Mouse (Mus musculus) C2C12 (cell line): Measurements from ENCODE around the gene Hdac5. TPM values are rescaled to one million over a fixed set of nuclear protein-coding genes. Genes with fewer than 3 reads are reported as not detected.
A peak's percentile ranks its signal among the peaks of the same experiment; 100 is the strongest.

ENCODE experiments used
- H3K27me3 ChIP-seq: one replicate; pipeline ENCODE4 v1.6.1; 2011; ENCODE audit not compliant: control insufficient read depth, insufficient read depth, insufficient read length
- H3K36me3 ChIP-seq: one replicate; pipeline ENCODE4 v1.6.1; 2011; ENCODE audit not compliant: control insufficient read depth, insufficient read depth
- H3K4me3 ChIP-seq: one replicate; pipeline ENCODE4 v1.5.1; 2011; ENCODE audit warnings: mild to moderate bottlenecking, control low read depth; ENCODE audit not compliant: poor library complexity, insufficient read depth, severe bottlenecking
- H3K79me2 ChIP-seq: one replicate; pipeline ENCODE4 v1.6.1; 2011; ENCODE audit not compliant: control insufficient read depth, insufficient read depth
- H3K79me3 ChIP-seq: one replicate; pipeline ENCODE4 v1.6.1; 2011; ENCODE audit warnings: low read depth, control low read depth
- H3ac ChIP-seq: one replicate; pipeline ENCODE3; 2011; ENCODE audit warnings: low read depth; ENCODE audit not compliant: control insufficient read depth, insufficient read length
- CEBPB ChIP-seq: IDR thresholded peaks from one replicate; pipeline ENCODE4 v1.6.1; 2011; ENCODE audit warnings: low read depth, mild to moderate bottlenecking, control low read depth, moderate library complexity
- CTCF ChIP-seq: IDR thresholded peaks from one replicate; pipeline ENCODE4 v1.5.1; 2011; ENCODE audit not compliant: control insufficient read depth, insufficient read depth, insufficient read length
- FOSL1 ChIP-seq: IDR thresholded peaks from one replicate; pipeline ENCODE4 v1.8.0; 2011; ENCODE audit warnings: mild to moderate bottlenecking, low read length; ENCODE audit not compliant: poor library complexity, insufficient read depth, severe bottlenecking
- MAX ChIP-seq: IDR thresholded peaks from one replicate; pipeline ENCODE4 v1.6.1; 2011; ENCODE audit warnings: mild to moderate bottlenecking, control low read depth
- MYOD1 ChIP-seq: IDR thresholded peaks from one replicate; pipeline ENCODE4 v1.6.1; 2011; ENCODE audit warnings: low read depth; ENCODE audit not compliant: control insufficient read depth, insufficient read length
- MYOG ChIP-seq: IDR thresholded peaks from one replicate; pipeline ENCODE4 v1.6.1; 2011; ENCODE audit not compliant: control insufficient read depth, insufficient read length; ENCODE audit errors: extremely low read depth
- USF1 ChIP-seq: IDR thresholded peaks from one replicate; pipeline ENCODE4 v1.6.1; 2011; ENCODE audit warnings: low read depth, mild to moderate bottlenecking, control low read depth, moderate library complexity
- polyA plus RNA-seq: library from polyadenylated mRNA; unstranded; fragments of >200 nt; fragmentation: generic; extraction: Trizol; gene quantifications from one replicate; pipeline ENCODE4 v1.2.1, GENCODE M21; 2012; ENCODE audit warnings: missing spikeins

Hdac5 gene
- polyA plus RNA-seq, 1 experiment, result 74.9 TPM

DNA sequence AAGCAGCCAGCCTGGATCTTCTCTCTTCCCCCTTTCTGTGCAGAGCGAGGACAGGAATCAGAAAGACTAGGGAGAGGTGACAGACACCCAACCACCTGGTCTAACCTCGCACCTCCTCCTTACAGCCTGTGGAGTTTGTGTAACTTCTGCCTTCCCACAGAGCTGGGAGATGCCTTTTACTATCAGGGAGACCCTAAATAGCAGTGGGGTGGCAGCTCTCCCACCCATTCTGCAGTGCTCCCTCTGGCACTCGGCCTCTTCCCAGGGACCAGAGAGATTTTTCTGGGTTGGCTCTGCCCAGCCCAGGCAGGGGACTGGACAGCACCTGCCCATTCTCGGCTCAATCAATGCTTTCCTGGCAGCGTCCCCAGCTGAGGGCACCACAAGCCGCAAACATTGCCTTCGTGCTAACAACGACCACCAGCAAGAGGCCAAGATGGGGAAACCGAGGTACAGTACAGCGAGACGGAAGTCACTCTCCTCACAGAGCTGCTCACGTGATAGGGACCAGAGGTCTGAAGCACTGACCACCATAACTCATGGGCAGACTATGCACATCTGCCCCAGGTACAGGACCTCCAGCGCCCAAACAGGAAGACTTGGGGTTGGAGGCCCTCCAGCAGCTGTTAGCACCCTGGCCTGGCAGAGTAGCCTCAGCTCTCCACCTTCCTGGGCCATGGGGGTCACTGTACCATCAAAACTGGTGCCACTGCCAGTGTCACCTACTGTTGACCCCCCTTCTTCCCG lies 10.5 kb downstream of the Hdac5 start:
- Histone ChIP-seq H3K79me2 (peaks cover 39% of the 10 kb centered on the region), H3K4me3 (no peak overlapping the region), H3K79me3 (peaks cover 29% of the 10 kb centered on the region), H3K36me3 (no peaks in the 10 kb centered on the region), H3K27me3 (no peaks in the 10 kb centered on the region), H3ac (no peak overlapping the region)
- TF ChIP-seq CTCF (no peak), MAX (no peak), CEBPB (no peak), USF1 (no peak), FOSL1 (no peak), MYOG (no peak), MYOD1 (no peak)

DNA sequence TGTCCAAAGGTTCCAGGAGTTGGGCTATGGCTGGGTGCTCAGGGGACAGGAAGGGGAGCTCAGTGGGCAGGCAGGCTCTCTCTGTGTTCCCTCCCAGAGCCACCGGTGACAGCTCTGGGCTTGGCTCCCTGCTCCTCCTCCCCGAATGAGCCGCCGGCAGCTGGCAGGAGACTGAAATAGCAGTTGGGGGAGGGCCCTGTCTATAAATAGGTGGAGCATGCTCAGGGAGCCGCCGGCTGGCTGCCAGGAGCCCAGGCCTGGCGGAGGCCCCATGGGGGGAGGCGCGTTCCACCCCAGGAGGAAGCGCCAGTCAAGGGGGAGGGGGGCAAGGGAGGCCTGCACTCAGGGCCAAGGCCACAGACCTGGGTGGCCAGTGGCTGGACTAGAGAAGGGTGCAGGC lies 11.2 kb downstream of the Hdac5 start:
- H3K27me3 ChIP-seq, result no peaks in the 10 kb centered on the region
- H3K36me3 ChIP-seq, result no peaks in the 10 kb centered on the region
- H3ac ChIP-seq, result peak overlapping the region; percentile 46
- no peak for TF ChIP-seq FOSL1
- no peak for TF ChIP-seq CEBPB
- no peak for TF ChIP-seq CTCF
- peak; percentile 6 for TF ChIP-seq MYOD1
- TF ChIP-seq MAX, result peak; percentile 71
- no peak for TF ChIP-seq MYOG
- TF ChIP-seq USF1, result no peak
- peaks cover 34% of the 10 kb centered on the region for H3K79me3 ChIP-seq
- peaks cover 45% of the 10 kb centered on the region for H3K79me2 ChIP-seq
- H3K4me3 ChIP-seq, result peak overlapping the region; percentile 34

DNA sequence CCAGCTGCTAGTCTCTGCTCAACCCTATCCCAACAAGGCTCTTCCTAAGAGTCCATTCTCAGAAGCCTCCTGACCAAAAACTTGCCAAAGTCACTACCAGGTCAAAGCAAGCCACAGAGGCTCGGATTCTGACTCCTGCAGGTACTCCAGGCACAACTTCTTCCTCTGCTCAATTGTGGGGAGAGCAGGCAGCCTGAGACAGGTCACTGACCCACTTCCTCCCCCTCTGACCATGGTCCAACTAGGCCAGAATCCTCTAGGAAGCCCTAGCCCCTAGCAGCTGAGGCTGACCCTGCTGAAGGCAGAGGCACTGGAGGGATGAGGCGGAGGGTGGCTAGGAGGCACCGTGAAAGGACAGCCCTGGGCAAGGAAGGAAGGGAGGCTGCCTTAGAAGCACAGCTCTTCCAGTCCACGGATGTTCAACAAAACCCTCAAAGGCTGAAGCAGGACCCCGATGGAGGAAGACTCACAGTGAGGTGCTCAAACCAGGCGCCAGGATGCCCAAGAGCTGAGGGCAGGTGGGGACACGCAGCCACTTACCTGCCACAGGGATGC lies 12.0 kb downstream of the Hdac5 start:
- no peaks in the 10 kb centered on the region for H3K27me3 ChIP-seq
- H3K79me2 ChIP-seq, result peaks cover 54% of the 10 kb centered on the region
- H3K79me3 ChIP-seq, result peaks cover 36% of the 10 kb centered on the region
- H3ac ChIP-seq, result peak overlapping the region; percentile 33
- peak overlapping the region; percentile 34 for H3K4me3 ChIP-seq
- no peaks in the 10 kb centered on the region for H3K36me3 ChIP-seq
- TF ChIP-seq FOSL1, result no peak
- TF ChIP-seq MAX, result no peak
- TF ChIP-seq USF1, result no peak
- TF ChIP-seq MYOD1, result no peak
- no peak for TF ChIP-seq CEBPB
- TF ChIP-seq CTCF, result no peak
- TF ChIP-seq MYOG, result no peak

DNA sequence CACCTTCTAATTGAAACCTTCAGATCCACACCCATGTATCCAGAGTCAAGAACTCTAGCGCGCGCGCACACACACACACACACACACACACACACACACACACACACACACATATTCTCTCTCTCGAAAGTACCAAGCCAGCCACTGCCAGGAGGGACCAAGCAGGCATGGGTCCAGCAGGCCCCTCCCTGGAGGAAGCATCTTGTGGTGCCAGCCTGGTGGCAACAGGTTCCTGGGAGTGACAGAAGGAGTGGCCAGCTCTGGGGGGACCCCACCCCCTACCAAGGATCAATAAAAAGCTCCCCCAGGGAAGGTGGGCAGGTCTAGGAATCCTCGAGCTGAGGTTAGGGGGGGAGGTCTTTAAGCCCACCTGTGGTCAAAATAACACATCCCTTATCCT lies 12.6 kb downstream of the Hdac5 start:
- peak overlapping the region; percentile 34 for H3K4me3 ChIP-seq

DNA sequence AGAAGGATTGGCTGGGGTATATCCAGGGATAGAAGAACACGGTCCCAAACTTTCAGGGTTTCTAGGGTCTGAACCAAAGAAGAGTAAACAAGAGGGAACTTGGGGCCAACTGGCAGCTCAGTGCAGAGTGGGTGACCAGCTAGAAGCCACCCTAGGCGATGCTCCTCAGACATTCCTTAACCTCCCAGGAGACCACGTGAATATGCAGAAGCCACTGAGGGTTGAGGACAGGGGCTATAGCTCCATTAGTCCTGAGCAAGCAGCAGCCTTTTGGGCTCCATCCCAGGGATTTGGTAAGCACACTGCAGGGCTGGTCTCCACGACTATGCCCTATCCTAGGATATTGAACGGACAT lies 13.1 kb downstream of the Hdac5 start:
- Histone ChIP-seq H3K4me3 (no peak overlapping the region), H3K27me3 (no peaks in the 10 kb centered on the region), H3ac (no peak overlapping the region), H3K79me3 (peaks cover 38% of the 10 kb centered on the region), H3K36me3 (no peaks in the 10 kb centered on the region), H3K79me2 (peaks cover 65% of the 10 kb centered on the region)
- TF ChIP-seq MYOG (no peak), CEBPB (no peak), USF1 (no peak), MYOD1 (no peak), CTCF (no peak)

More for the DNA sequence above, 12.6 kb downstream of the Hdac5 start:
- no peaks in the 10 kb centered on the region for H3K27me3 ChIP-seq
- TF ChIP-seq CTCF, result no peak
- no peak for TF ChIP-seq CEBPB
- TF ChIP-seq MYOD1, result no peak
- TF ChIP-seq MAX, result no peak
- no peak for TF ChIP-seq FOSL1
- TF ChIP-seq USF1, result no peak
- no peak for TF ChIP-seq MYOG
- H3K36me3 ChIP-seq, result no peaks in the 10 kb centered on the region
- H3ac ChIP-seq, result peak overlapping the region; percentile 37
- peaks cover 38% of the 10 kb centered on the region for H3K79me3 ChIP-seq
- peaks cover 59% of the 10 kb centered on the region for H3K79me2 ChIP-seq
